Mouse (Mus musculus) bone marrow macrophage, adult 2 months (primary cell): ENCODE measurements at regions not wholly inside any gene's neighbourhood (a gene's known extent, or its start where the extent isn't known, plus 50 kb on each side); places are given as distances from the start of the nearest gene placed in this dataset.

Experiments used
- H3K27ac ChIP-seq: 2 replicates; pipeline ENCODE4 v1.5.1; 2012; ENCODE audit warnings: low read depth, low read length; ENCODE audit not compliant: insufficient read depth
- H3K4me1 ChIP-seq: 2 replicates; pipeline ENCODE4 v1.6.1; 2012; ENCODE audit warnings: low read length; ENCODE audit not compliant: control insufficient read depth, insufficient read depth
- H3K4me3 ChIP-seq: 2 replicates; pipeline ENCODE4 v1.5.1; 2012; ENCODE audit warnings: mild to moderate bottlenecking, low read length, moderate library complexity; ENCODE audit not compliant: insufficient read depth
- CTCF ChIP-seq: IDR thresholded peaks from 2 replicates; pipeline ENCODE4 v1.5.1; 2012; ENCODE audit warnings: low read depth, mild to moderate bottlenecking, low read length, moderate library complexity
- POLR2A ChIP-seq: IDR thresholded peaks from 2 replicates; pipeline ENCODE4 v1.6.1; 2012; ENCODE audit warnings: mild to moderate bottlenecking, low read depth, low read length, borderline replicate concordance

- Histone ChIP-seq H3K4me1 (peaks cover 31% of the 10 kb centered on the region), H3K27ac (no peak overlapping the region), H3K4me3 (no peak overlapping the region)
- TF ChIP-seq POLR2A: no peak
- TF ChIP-seq CTCF: no peak
Observed at GRCm38 (mm10) chr10:119043069-119043468, 173.1 kb upstream of the Dyrk2 start.

DNA sequence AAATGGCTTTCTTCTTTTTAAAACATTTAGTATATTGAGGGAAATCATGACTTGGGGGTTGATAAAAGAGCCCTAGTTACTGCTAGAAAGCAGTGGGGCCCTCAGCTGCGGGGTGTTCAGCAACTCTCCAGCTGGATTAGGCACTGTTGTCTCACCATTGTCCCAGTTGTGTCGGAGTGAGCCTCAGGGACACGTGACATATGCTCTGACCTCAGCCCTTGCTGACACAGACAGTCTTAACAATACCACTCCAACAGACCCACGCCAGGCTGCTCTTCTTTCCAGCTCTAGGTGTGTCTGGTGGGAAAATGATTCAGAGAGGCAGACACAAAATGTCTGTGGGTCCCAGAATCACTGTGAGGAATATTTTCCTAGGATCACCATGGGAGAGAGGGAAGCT lies 170.2 kb upstream of the Dyrk2 start:
- TF ChIP-seq CTCF (no peak), POLR2A (no peak)
- H3K4me3 ChIP-seq: no peak overlapping the region
- H3K4me1 ChIP-seq: peaks cover 28% of the 10 kb centered on the region
- H3K27ac ChIP-seq: peak overlapping the region; percentile 94

DNA sequence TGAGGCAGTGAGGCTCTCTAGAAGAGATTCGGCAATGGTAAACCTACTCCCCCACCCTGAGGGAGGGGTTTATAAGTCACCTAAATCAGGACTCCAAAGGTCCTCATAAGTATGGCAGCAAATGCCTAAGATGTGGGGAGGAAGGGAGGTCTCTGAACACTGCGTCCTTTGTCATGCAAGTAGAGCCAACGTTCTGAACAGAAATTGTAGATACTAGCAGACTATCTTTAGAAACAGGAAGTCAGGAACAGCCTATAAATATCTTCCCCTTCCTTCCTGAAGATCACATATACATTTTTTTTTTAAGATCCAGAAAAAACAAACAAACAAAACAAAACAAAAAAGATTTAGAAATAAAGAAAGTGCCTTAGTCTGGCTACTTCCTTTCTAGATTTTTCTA lies 169.7 kb upstream of the Dyrk2 start:
- 0 out of 2 replicates have a peak overlapping the region, but pooled peaks have one; percentile 15 for H3K4me3 ChIP-seq
- TF ChIP-seq POLR2A: no peak
- TF ChIP-seq CTCF: no peak
- peaks cover 28% of the 10 kb centered on the region for H3K4me1 ChIP-seq
- peak overlapping the region; percentile 94 for H3K27ac ChIP-seq

GRCm38 (mm10) chr10:119038991-119039390 lies 169.0 kb upstream of the Dyrk2 start:
- peaks cover 34% of the 10 kb centered on the region for H3K4me1 ChIP-seq

DNA sequence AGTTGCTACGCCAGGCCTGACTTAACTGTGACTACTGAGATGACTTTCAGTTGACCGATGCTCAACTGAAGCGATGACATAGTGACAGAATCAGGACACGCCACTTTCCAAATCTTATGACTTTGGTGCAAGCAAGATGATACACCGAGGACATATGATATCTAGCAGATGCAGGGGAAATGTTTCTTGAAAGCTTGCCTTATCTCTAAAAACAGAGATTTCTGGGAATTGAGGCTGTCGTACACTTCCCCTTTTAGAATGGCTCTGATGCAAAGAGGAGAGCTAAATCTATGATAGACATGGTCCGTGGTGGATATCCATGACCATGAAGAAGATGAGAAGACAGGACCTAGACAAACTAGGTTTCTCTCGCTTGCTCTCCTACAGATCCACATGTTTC lies 167.8 kb upstream of the Dyrk2 start:
- Histone ChIP-seq H3K4me1 (peaks cover 34% of the 10 kb centered on the region), H3K4me3 (no peak overlapping the region), H3K27ac (no peak overlapping the region)
- TF ChIP-seq CTCF (no peak), POLR2A (no peak)

More at GRCm38 (mm10) chr10:119038991-119039390, 169.0 kb upstream of the Dyrk2 start:
- Histone ChIP-seq H3K27ac (no peak overlapping the region), H3K4me3 (no peak overlapping the region)
- no peak for TF ChIP-seq POLR2A

- Histone ChIP-seq H3K4me1 (peaks cover 30% of the 10 kb centered on the region), H3K4me3 (no peak overlapping the region), H3K27ac (no peak overlapping the region)
- TF ChIP-seq POLR2A (no peak), CTCF (no peak)
Observed at GRCm38 (mm10) chr10:119035863-119036262, 165.9 kb upstream of the Dyrk2 start.

- H3K4me3 ChIP-seq: no peak overlapping the region
- TF ChIP-seq POLR2A (no peak), CTCF (no peak)
- H3K27ac ChIP-seq: no peak overlapping the region
- H3K4me1 ChIP-seq: peaks cover 20% of the 10 kb centered on the region
Observed at GRCm38 (mm10) chr10:119034396-119034795, 164.4 kb upstream of the Dyrk2 start.

- Histone ChIP-seq H3K4me3 (no peak overlapping the region), H3K4me1 (peaks cover 34% of the 10 kb centered on the region), H3K27ac (no peak overlapping the region)
- TF ChIP-seq POLR2A: no peak
- no peak for TF ChIP-seq CTCF
Observed at GRCm38 (mm10) chr10:119031282-119032275, 161.6 kb upstream of the Dyrk2 start.

GRCm38 (mm10) chr10:119028480-119029137 lies 158.6 kb upstream of the Dyrk2 start:
- no peak for TF ChIP-seq CTCF
- no peak for TF ChIP-seq POLR2A
- Histone ChIP-seq H3K27ac (no peak overlapping the region), H3K4me3 (no peak overlapping the region), H3K4me1 (peaks cover 28% of the 10 kb centered on the region)

DNA sequence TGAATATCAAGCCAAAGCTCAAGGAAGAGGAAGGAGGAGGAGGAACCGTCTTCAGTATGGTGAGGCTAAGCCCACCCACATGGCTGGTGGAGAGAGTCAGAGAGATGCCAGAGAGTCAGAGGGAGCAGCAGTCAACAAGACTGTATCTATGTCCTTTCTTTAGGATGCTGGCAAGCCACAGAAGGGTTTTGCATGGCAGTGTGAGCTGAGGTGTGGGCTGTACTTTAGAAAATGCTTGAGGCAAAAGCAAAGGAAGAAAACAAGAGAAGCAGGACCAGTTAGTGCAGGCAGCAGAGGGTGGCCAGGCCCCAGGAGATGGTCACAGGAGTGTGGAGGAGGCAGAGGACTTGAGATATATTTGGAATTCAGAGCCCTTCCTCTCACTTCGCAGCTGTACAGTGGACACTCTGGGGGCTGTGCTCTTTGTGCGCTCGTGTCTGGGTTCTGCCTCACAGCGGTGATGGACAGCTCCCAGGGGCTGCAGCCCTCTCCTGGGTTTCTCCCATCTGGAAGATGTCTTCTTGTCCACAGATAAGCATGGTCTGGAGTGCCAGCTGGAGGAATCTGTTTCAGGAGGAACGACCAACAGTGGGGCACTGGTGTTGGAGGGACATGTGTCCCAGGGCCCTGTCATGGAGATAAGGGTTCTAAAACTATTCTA lies 157.4 kb upstream of the Dyrk2 start:
- Histone ChIP-seq H3K27ac (no peak overlapping the region), H3K4me1 (peaks cover 28% of the 10 kb centered on the region)
- TF ChIP-seq POLR2A (no peak), CTCF (no peak)

GRCm38 (mm10) chr10:119026291-119026690 lies 156.3 kb upstream of the Dyrk2 start:
- peaks cover 28% of the 10 kb centered on the region for H3K4me1 ChIP-seq
- H3K4me3 ChIP-seq: no peak overlapping the region
- TF ChIP-seq POLR2A (no peak), CTCF (no peak)
- H3K27ac ChIP-seq: no peak overlapping the region

More for the DNA sequence above, 157.4 kb upstream of the Dyrk2 start:
- no peak overlapping the region for H3K4me3 ChIP-seq
